Mouse (Mus musculus): ENCODE measurements around the gene Bmpr2. TPM values are rescaled to one million over a fixed set of nuclear protein-coding genes. Genes with fewer than 3 reads are reported as not detected.

Bmpr2 gene
- total RNA-seq, 2 experiments from 2014 or later = 5.9 to 9.7 TPM

GRCm38 (mm10) chr1:59917401-59917800, 154.2 kb downstream of the Bmpr2 start:
- ATAC-seq (replicated peaks; ENCODE audit: low FRiP score, low TSS enrichment, poor library complexity, severe bottlenecking) = 0 out of 2 replicates have a peak, but pooled peaks have one; percentile 27

- ATAC-seq (replicated peaks; ENCODE audit: low FRiP score, low TSS enrichment, poor library complexity, severe bottlenecking) = peak; percentile 63
These were observed 154.9 kb downstream of the Bmpr2 start for GRCm38 (mm10) chr1:59918075-59918474.

GRCm38 (mm10) chr1:59923201-59923600, 160.0 kb downstream of the Bmpr2 start:
- ATAC-seq (replicated peaks; ENCODE audit: low FRiP score, low TSS enrichment, poor library complexity, severe bottlenecking) = no peak

GRCm38 (mm10) chr1:59923673-59924072, 160.5 kb downstream of the Bmpr2 start:
- ATAC-seq (replicated peaks; ENCODE audit: low FRiP score, low TSS enrichment, poor library complexity, severe bottlenecking) = no peak

DNA sequence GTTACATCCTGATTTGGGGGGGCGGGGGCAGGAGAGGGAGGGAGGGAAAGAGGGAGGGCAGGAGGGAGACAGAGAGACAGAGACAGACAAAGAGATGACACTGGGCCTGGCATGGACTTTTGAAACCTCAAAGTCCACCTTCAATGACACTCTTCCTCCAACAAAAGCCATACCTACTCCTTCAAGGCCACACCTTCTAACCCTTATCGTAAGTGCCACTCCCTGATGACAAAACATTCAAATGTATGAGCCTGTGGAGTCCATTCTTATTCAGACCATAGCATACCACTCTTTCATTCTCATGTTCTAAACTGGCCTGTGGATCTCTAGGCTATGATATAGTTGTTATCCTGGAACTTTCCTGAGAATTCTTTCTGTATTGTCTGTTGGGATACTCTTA, 161.2 kb downstream of the Bmpr2 start:
- no peak for ATAC-seq (replicated peaks; ENCODE audit: low FRiP score, low TSS enrichment, poor library complexity, severe bottlenecking)

- ATAC-seq (replicated peaks; ENCODE audit: low FRiP score, low TSS enrichment, poor library complexity, severe bottlenecking) = no peak
These were observed 162.9 kb downstream of the Bmpr2 start for GRCm38 (mm10) chr1:59926021-59926672.

DNA sequence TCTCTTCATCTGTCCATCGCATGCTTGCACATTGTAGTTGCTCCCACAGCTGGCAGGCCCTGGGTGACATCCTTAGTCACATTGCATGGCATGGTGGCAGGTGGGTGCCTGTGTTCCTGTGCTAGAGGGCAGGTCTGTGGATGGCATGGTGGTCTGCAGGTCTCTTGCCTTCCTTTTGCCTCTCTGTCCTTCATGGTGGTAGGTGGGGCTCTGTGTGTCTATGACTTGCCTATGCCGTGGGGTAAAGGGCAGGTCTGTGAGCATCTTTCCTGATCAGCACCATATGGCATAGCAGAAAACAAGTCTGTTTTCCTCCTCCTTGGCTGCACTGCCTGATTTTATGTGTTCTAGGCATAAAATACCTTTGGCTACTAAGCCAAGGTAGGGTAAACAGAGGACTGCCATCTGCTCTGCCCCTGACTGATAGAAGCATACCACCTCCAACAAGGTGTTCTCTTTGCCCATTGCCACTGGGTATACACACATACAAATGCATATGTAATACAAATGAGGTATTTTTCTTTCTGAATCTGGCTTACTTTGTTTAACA, 164.0 kb downstream of the Bmpr2 start:
- 0 out of 2 replicates have a peak, but pooled peaks have one; percentile 7 for ATAC-seq (replicated peaks; ENCODE audit: low FRiP score, low TSS enrichment, poor library complexity, severe bottlenecking)

Other genes starting within 250 kb of the Bmpr2 start
- gene Gm973, start 247.1 kb upstream of the Bmpr2 start, total RNA-seq (2014; fragmentation: Nextera tagmentation) = 3.1 and 14.2 TPM in 2 replicates
- 1.4 TPM in 1 of 2 replicates, not detected in the other for gene Gm973, start 247.1 kb upstream of the Bmpr2 start, total RNA-seq (2017)
- gene Sumo1, start 92.6 kb upstream of the Bmpr2 start, total RNA-seq (2014; fragmentation: Nextera tagmentation) = 201 and 227 TPM in 2 replicates
- 163 and 238 TPM in 2 replicates for gene Sumo1, start 92.6 kb upstream of the Bmpr2 start, total RNA-seq (2017)
- 255 and 369 TPM in 2 replicates for gene Nop58, start 78.4 kb upstream of the Bmpr2 start, total RNA-seq (2014; fragmentation: Nextera tagmentation)
- gene Nop58, start 78.4 kb upstream of the Bmpr2 start, total RNA-seq (2017) = 2,583 and 2,929 TPM in 2 replicates
- gene Fam117b, start 149.6 kb downstream of the Bmpr2 start, total RNA-seq (2014; fragmentation: Nextera tagmentation) = 22.3 and 32.0 TPM in 2 replicates
- 30.0 and 32.6 TPM in 2 replicates for gene Fam117b, start 149.6 kb downstream of the Bmpr2 start, total RNA-seq (2017)